Mouse (Mus musculus) neural tube, embryonic 13.5 days (tissue): ENCODE results near the gene Kcnip4. TPM values are rescaled to one million over a fixed set of nuclear protein-coding genes. Genes with fewer than 3 reads are reported as not detected.

Experiments used
- ATAC-seq: fragments of 200-750 bp; cut with Nextera tagmentation; 2 replicates; pipeline ENCODE4 v1.8.0; 2017; ENCODE audit warnings: low read depth, mild to moderate bottlenecking, moderate TSS enrichment, moderate library complexity
- H3K27ac ChIP-seq: fragments of 300-500 bp; sonication (generic); replicated peaks from 2 replicates; pipeline ENCODE4 v1.5.1; 2015; ENCODE audit warnings: moderate library complexity, mild to moderate bottlenecking, inconsistent platforms
- H3K27me3 ChIP-seq: fragments of 300-500 bp; sonication (generic); 2 replicates; pipeline ENCODE4 v1.6.1; 2015; ENCODE audit warnings: mild to moderate bottlenecking, inconsistent platforms
- H3K36me3 ChIP-seq: fragments of 300-500 bp; sonication (generic); 2 replicates; pipeline ENCODE4 v1.6.1; 2015; ENCODE audit warnings: mild to moderate bottlenecking, inconsistent platforms
- H3K4me1 ChIP-seq: fragments of 300-500 bp; sonication (generic); replicated peaks from 2 replicates; pipeline ENCODE4 v1.6.1; 2015; ENCODE audit warnings: inconsistent platforms
- H3K4me2 ChIP-seq: fragments of 300-500 bp; sonication (generic); 2 replicates; pipeline ENCODE4 v1.6.1; 2015; ENCODE audit warnings: inconsistent platforms, mild to moderate bottlenecking, moderate library complexity
- H3K4me3 ChIP-seq: fragments of 300-500 bp; sonication (generic); 2 replicates; pipeline ENCODE4 v1.5.1; 2015; ENCODE audit warnings: mild to moderate bottlenecking, inconsistent platforms
- H3K9ac ChIP-seq: fragments of 300-500 bp; sonication (generic); 2 replicates; pipeline ENCODE4 v1.6.1; 2015; ENCODE audit warnings: moderate library complexity, mild to moderate bottlenecking, inconsistent platforms
- H3K9me3 ChIP-seq: fragments of 300-500 bp; sonication (generic); 2 replicates; pipeline ENCODE4 v1.6.1; 2016; ENCODE audit warnings: inconsistent platforms
- WGBS: fragments of 180-500 bp; shearing (Covaris S2); methylation state at CpG from one replicate; pipeline ENCODE4 v1.1.7; 2015; 5-methylcytosine and 5-hydroxymethylcytosine counted together
- polyA plus RNA-seq: library from polyadenylated mRNA; unstranded; fragments of >200 nt; fragmentation: Nextera tagmentation; extraction: Ambion mirVana; gene quantifications from 2 replicates; pipeline ENCODE4 v1.2.1, GENCODE M21; 2015

The Kcnip4 gene
- polyA plus RNA-seq, 1 experiment from 2014 or later, result 9.1 TPM

DNA sequence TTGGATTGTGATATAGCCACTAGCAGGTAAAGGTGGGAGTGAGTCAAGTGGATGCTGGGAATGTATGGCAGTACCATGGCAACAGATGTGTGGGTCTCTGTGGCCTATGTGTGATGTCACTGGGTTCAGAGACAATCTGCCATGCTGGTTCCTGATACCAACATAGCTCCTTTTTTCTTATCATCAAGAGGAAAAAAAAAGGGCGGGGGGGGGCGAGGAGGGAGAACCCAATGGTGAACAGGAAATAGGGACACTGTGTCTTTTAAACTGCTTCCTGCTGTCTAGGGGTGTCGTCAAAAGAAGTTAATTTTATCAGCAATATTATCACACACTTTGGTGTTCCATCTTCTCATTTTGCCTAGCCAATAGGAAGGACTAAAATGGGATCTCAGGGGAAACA, 1021.6 kb downstream of the Kcnip4 start:
- Histone ChIP-seq H3K4me2 (no peak overlapping the region), H3K27me3 (no peaks in the 10 kb centered on the region), H3K9me3 (no peaks in the 10 kb centered on the region), H3K9ac (no peak overlapping the region), H3K27ac (no peak overlapping the region), H3K4me1 (no peaks in the 10 kb centered on the region), H3K36me3 (no peaks in the 10 kb centered on the region), H3K4me3 (no peak overlapping the region)
- no peak for ATAC-seq
- WGBS, result 85% methylated on average over 3 of the region's 3 CpGs

DNA sequence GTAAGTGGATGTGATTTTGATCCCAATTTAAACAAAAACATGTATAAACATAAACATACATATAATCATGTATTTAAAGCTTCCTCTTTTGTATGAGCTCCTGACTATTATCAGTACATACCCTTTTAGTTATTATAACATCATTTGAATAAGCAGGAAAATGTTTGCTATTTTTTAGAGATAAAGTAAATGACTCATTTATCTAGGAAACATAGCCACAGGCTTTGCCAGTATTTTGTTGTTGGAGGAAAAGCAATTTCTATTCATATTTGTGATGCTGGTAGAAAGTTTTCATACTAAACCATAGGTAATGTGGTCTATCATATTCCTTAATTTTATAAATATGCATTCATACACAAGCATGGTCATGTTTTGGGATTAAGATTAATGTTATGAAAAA, 1022.3 kb downstream of the Kcnip4 start:
- ATAC-seq, result no peak
- no peak overlapping the region for H3K4me3 ChIP-seq
- H3K4me1 ChIP-seq, result no peaks in the 10 kb centered on the region
- H3K4me2 ChIP-seq, result no peak overlapping the region
- H3K27ac ChIP-seq, result no peak overlapping the region
- no peaks in the 10 kb centered on the region for H3K9me3 ChIP-seq
- H3K9ac ChIP-seq, result no peak overlapping the region
- H3K27me3 ChIP-seq, result no peaks in the 10 kb centered on the region
- H3K36me3 ChIP-seq, result no peaks in the 10 kb centered on the region

DNA sequence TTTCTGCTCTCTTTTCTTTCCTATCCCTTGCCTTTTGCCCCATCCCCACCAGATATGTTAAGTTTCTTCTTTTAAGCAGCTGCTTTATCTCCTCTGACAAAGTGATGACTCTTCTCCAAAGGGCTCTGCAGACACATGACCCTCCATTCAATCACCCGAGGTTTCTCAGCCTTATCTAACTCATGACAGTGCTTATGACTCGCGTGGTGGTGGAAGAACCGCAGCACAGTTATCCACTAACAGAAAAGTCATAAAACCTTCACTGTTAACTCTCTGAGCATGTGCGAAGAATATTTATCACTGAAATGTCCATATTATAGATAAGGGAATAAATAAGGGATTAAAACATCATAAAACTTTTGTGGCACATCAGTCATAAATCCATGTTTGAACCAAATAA, 1024.5 kb downstream of the Kcnip4 start:
- WGBS, result 82% methylated on average over 5 of the region's 5 CpGs
- Histone ChIP-seq H3K36me3 (no peaks in the 10 kb centered on the region), H3K27ac (no peak overlapping the region), H3K4me2 (no peak overlapping the region), H3K4me3 (no peak overlapping the region), H3K27me3 (no peaks in the 10 kb centered on the region), H3K4me1 (no peaks in the 10 kb centered on the region), H3K9me3 (no peaks in the 10 kb centered on the region), H3K9ac (no peak overlapping the region)
- ATAC-seq, result no peak

DNA sequence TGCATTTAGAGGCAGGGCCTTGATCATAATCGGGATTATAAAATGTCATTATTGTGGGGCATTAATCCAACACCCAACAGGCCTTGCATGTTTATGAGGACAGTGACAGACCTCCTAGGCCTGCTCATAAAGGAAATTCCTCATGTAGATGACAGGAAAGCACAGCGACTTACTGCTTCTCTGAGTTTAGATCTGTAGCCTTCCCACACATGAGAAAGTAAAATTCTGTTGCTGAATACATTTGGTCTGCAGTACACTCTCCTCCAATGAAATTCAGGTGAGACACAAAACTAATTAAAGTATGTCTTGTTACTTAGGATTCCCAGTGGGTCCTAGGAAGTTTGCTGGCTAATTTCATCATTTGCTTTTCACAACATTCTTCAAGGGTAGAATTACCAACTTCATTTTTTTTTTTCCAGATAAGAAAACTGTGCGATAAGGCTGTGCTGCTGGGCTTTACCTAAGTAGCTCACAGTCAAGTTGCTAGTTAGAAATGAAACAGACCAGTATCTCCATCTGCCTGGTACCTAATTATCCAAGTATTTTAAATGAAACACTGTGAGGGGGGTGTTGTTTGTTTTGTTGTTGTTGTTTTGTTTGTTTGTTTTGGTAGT, 1033.7 kb downstream of the Kcnip4 start:
- Histone ChIP-seq H3K36me3 (no peaks in the 10 kb centered on the region), H3K9ac (no peak overlapping the region), H3K4me3 (no peak overlapping the region), H3K27ac (no peak overlapping the region), H3K4me2 (no peak overlapping the region), H3K27me3 (no peaks in the 10 kb centered on the region), H3K9me3 (no peaks in the 10 kb centered on the region), H3K4me1 (peaks cover 11% of the 10 kb centered on the region)
- no peak for ATAC-seq
- WGBS, result 84% methylated on average over 3 of the region's 3 CpGs

DNA sequence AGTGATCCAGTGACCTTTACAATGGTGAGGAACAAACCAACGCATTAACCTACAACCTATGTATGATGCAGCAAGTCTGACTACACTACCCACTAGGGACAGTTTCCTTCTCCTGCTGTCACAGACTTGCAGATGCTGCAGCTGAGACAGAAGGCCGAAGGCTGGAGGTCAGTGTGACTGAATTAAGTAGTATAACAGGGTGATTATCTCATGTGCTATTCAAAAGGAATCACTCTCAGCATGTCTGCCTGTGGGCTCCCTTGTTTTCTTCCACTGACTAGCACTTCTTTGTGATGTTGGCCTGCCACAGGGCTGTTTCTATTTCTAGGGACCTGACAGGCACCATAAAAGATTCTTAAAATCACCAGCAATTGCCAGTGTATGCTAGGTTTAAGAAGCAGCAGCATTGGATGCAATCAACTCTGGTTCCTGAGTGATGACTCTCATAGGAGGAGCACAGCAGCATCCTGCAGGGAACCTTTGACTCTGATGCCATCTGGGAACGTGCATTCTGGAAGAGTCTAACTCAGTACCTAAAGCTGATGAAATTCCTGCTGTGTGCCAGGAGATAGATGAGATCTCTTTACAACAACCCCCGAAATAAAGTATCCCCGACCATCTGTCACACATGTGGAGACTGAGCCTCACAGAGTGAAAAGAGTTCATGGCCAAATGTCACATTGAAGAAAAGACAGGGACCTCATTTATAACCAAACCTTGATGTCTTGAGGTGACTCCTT, 1035.0 kb downstream of the Kcnip4 start:
- 16% methylated on average over 5 of the region's 5 CpGs for WGBS
- no peak overlapping the region for H3K9ac ChIP-seq
- peak; percentile 11; the same call in 1 of the 2 replicates for ATAC-seq

DNA sequence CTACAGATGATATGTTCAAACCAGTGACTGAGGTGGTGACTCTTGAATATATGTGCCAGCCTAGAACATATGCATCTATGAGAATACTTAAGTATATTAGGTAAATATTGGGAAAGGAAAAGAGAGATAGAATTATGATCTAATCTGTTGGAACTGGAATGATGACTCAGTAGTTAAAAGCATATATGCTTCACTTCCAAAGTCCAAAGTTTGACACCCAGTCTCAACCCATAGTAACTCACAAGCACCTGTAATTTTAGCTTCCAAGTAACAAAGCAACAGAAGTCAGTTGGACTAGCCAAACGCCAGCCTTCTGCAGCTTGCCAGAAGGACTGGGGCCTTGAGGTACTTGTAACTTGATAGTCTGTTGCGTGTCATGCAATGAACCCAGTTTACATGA, 1041.6 kb downstream of the Kcnip4 start:
- Histone ChIP-seq H3K4me3 (no peak overlapping the region), H3K4me2 (no peak overlapping the region), H3K4me1 (no peaks in the 10 kb centered on the region), H3K36me3 (no peaks in the 10 kb centered on the region), H3K27ac (no peak overlapping the region), H3K9ac (no peak overlapping the region), H3K9me3 (no peaks in the 10 kb centered on the region), H3K27me3 (no peaks in the 10 kb centered on the region)
- 93% methylated on average over 2 of the region's 2 CpGs for WGBS
- no peak for ATAC-seq

More for the DNA sequence above, 1035.0 kb downstream of the Kcnip4 start:
- Histone ChIP-seq H3K4me1 (peaks cover 11% of the 10 kb centered on the region), H3K4me3 (no peak overlapping the region), H3K27ac (no peak overlapping the region), H3K27me3 (no peaks in the 10 kb centered on the region), H3K9me3 (no peaks in the 10 kb centered on the region), H3K4me2 (no peak overlapping the region), H3K36me3 (no peaks in the 10 kb centered on the region)

DNA sequence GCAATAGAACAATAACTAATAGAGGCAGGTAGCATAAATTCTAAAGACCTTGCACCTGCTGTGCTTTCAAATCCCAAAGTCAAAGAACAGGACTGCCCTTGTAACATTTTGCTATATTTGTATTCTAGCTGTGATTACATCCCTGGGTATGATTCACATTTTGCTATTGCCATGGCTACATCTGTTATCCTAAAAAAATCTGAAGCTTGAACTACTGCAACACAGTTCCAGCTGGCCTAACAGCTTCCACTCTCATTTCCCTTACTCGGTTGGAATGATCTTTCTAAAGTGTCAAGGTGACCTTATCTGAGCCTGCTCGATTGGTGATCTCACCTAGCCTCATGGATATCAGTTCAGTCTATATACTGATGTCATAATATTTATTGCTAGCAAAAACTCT, 1064.5 kb downstream of the Kcnip4 start:
- WGBS, result 73% methylated on average over 2 of the region's 2 CpGs
- no peak for ATAC-seq
- no peak overlapping the region for H3K9ac ChIP-seq

DNA sequence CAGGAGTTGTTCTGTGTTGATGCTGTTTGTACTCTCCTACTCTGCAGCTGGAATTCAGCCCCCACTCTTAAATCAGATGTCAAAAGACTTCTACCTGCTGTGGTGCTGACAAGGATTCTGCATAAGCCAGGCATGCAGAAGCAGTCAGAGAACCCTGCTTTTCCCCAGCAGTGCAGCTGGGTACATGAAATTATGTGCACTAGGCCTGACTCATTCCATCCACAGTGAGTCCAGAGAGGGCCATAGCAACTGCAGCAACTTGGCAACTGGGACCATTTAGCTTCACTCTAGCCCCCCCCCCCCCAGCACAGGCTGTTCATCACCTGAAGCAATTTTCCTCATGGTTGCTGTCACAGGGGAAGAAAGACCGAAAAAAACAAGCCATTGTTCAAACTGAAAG, 1075.8 kb downstream of the Kcnip4 start:
- Histone ChIP-seq H3K27me3 (no peaks in the 10 kb centered on the region), H3K4me1 (no peaks in the 10 kb centered on the region), H3K4me3 (no peak overlapping the region), H3K4me2 (no peak overlapping the region), H3K36me3 (no peaks in the 10 kb centered on the region), H3K9ac (no peak overlapping the region), H3K9me3 (no peaks in the 10 kb centered on the region), H3K27ac (no peak overlapping the region)
- ATAC-seq, result peak; percentile 50; the same call in 1 of the 2 replicates
- WGBS, result 48% methylated on average over 1 of the region's 1 CpGs

More for the DNA sequence above, 1064.5 kb downstream of the Kcnip4 start:
- Histone ChIP-seq H3K4me3 (no peak overlapping the region), H3K27ac (no peak overlapping the region), H3K36me3 (no peaks in the 10 kb centered on the region), H3K4me1 (no peaks in the 10 kb centered on the region), H3K9me3 (no peaks in the 10 kb centered on the region), H3K4me2 (no peak overlapping the region), H3K27me3 (no peaks in the 10 kb centered on the region)

DNA sequence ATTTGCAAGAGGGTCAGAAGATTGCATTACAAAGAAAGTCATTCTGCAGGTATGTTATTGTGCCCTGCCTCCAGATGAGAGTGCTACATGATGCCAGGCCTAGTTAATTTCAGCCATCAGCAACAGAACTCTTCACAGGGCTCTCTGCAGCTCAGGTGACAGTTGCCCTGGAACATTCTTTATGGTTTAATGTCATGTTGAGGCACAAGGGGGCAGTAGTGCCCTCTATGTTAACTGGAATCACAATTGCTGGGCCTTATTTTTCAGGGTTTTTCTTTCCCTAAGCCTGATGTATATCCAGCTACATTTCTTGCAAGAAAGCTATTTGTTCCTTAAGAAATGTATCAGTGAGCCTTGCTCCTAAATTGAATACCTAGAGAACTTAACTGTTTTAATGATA, 1094.2 kb downstream of the Kcnip4 start:
- Histone ChIP-seq H3K27ac (no peak overlapping the region), H3K9ac (no peak overlapping the region), H3K9me3 (no peaks in the 10 kb centered on the region), H3K36me3 (no peaks in the 10 kb centered on the region), H3K4me1 (no peaks in the 10 kb centered on the region), H3K27me3 (no peaks in the 10 kb centered on the region), H3K4me2 (no peak overlapping the region), H3K4me3 (no peak overlapping the region)
- ATAC-seq, result peak; percentile 47; the same call in 1 of the 2 replicates

DNA sequence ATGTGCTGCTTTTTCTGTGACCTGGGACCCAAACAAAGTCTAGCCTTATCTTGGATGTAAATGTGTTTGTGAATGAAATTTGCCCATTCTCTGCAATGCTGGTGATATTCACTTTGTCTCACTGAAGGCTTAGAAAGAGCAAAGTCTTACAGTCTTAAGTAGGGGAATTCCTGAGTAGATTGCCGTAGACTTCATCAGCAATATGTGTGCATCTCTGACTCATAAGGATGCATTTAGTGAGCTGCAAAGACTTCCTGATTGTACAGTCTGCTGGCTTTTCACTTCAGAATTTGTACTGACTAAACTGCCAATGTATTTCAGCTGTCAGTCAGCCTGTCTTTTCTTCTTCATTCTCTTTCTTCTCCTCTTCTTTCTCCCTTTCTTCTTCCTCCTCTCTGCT, 1102.8 kb downstream of the Kcnip4 start:
- 86% methylated on average over 1 of the region's 1 CpGs for WGBS
- H3K9ac ChIP-seq, result no peak overlapping the region
- H3K4me3 ChIP-seq, result no peak overlapping the region
- no peaks in the 10 kb centered on the region for H3K27me3 ChIP-seq
- H3K9me3 ChIP-seq, result no peaks in the 10 kb centered on the region
- no peaks in the 10 kb centered on the region for H3K36me3 ChIP-seq
- no peak overlapping the region for H3K4me2 ChIP-seq
- no peak for ATAC-seq
- H3K4me1 ChIP-seq, result no peaks in the 10 kb centered on the region
- no peak overlapping the region for H3K27ac ChIP-seq

DNA sequence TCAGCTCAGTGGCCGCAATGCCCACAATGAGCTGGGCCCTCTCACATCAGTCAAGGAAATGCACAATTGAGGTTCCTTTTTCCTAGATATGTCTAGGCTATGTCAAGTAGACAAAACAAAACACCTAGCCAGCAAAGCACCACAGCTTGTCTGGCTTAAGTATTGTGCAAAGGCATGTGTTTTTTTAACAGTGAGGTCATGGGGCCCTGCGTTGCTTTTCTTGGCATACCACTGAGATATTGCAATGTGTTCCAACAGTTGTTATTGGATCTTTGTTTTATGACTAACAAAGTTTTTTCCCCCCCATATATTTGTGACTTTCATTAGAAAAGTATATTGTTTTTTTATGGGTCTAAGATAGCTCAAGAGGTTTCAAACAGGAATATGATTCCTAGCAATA, 1105.0 kb downstream of the Kcnip4 start:
- no peak overlapping the region for H3K4me2 ChIP-seq
- H3K4me3 ChIP-seq, result no peak overlapping the region
- H3K27me3 ChIP-seq, result no peaks in the 10 kb centered on the region
- H3K9me3 ChIP-seq, result no peaks in the 10 kb centered on the region
- no peaks in the 10 kb centered on the region for H3K36me3 ChIP-seq
- H3K4me1 ChIP-seq, result no peaks in the 10 kb centered on the region
- WGBS, result 90% methylated on average over 2 of the region's 2 CpGs
- no peak for ATAC-seq
- no peak overlapping the region for H3K27ac ChIP-seq
- H3K9ac ChIP-seq, result no peak overlapping the region

DNA sequence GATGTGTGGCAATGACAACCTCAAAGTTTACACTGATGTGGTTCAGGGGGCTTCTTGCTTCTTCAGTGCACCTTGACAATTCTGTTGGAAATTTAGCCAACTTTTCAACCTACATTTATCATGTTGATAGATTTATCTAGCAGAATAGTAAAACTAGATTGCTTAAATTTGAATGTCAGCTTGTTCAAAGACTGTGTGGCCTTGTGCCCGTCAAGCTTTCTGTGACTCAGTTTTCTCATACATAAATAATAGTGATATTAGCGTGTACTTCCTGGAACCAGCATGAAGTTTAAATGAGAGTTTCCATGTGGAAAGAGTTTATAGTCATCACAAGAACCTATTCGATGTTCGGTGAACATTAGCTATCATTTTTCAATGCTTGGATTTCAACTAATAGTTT, 1112.4 kb downstream of the Kcnip4 start:
- WGBS, result 97% methylated on average over 4 of the region's 4 CpGs
- no peaks in the 10 kb centered on the region for H3K27me3 ChIP-seq
- no peak for ATAC-seq

DNA sequence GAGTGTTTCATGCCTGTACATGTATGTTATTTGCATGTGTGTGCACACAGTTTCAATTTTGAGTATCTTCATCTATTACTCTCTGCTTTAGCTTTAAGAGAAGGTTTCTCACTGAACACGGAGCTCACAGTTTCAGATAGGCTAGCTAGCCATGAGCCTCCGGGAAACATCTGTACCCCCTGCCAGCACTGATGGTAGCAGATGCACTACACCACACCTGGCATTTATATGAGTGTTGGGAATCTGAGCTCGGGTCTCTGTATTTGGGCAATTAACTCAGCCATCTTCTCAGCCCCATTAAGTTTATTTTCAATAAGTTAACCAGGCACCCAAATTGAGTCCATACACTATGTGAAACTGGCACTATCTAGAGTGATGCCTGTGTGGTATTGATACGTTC, 1113.2 kb downstream of the Kcnip4 start:
- Histone ChIP-seq H3K9ac (no peak overlapping the region), H3K36me3 (no peaks in the 10 kb centered on the region), H3K4me3 (no peak overlapping the region), H3K4me1 (no peaks in the 10 kb centered on the region), H3K27ac (no peak overlapping the region), H3K9me3 (no peaks in the 10 kb centered on the region), H3K27me3 (no peaks in the 10 kb centered on the region), H3K4me2 (no peak overlapping the region)
- 62% methylated on average over 4 of the region's 4 CpGs for WGBS
- peak; percentile 56 for ATAC-seq

More for the DNA sequence above, 1112.4 kb downstream of the Kcnip4 start:
- Histone ChIP-seq H3K27ac (no peak overlapping the region), H3K9ac (no peak overlapping the region), H3K36me3 (no peaks in the 10 kb centered on the region), H3K4me3 (no peak overlapping the region), H3K9me3 (no peaks in the 10 kb centered on the region), H3K4me2 (no peak overlapping the region), H3K4me1 (no peaks in the 10 kb centered on the region)
